Mouse (Mus musculus): ENCODE data around the gene Ulk4. TPM values are rescaled to one million over a fixed set of nuclear protein-coding genes. Genes with fewer than 3 reads are reported as not detected.
"Not testable (repeated sequence)": the region's sequence is repeated elsewhere in the genome, so short reads cannot be mapped to it uniquely, and the experiment has no call there.

Ulk4 gene
- polyA plus RNA-seq, 1 experiment = 5.9 TPM

- not testable (repeated sequence) for DNase-seq (ENCODE audit: extremely low spot score in 1 of 2, low spot score in 1 of 2)
Observed at GRCm38 (mm10) chr9:121199146-121199685, 77.8 kb downstream of the Ulk4 start.

- peak in 1 of 2 experiments; percentile 28 for DNase-seq (ENCODE audit: extremely low spot score in 1 of 2, low spot score in 1 of 2)
Observed at GRCm38 (mm10) chr9:121196473-121196872, 80.5 kb downstream of the Ulk4 start.

- DNase-seq (ENCODE audit: extremely low spot score in 1 of 2, low spot score in 1 of 2) = no peak
Observed at GRCm38 (mm10) chr9:121195106-121195505, 81.9 kb downstream of the Ulk4 start.

GRCm38 (mm10) chr9:121192601-121193370 is 84.2 kb downstream of the Ulk4 start:
- DNase-seq (ENCODE audit: extremely low spot score in 1 of 2, low spot score in 1 of 2) = no peak

- peak; percentile 20 to 27 for DNase-seq (ENCODE audit: extremely low spot score in 1 of 2, low spot score in 1 of 2)
Observed at GRCm38 (mm10) chr9:121187811-121188210, 89.2 kb downstream of the Ulk4 start.

GRCm38 (mm10) chr9:121185796-121186195 is 91.2 kb downstream of the Ulk4 start:
- no peak for DNase-seq (ENCODE audit: extremely low spot score in 1 of 2, low spot score in 1 of 2)

GRCm38 (mm10) chr9:121176350-121176749 is 100.6 kb downstream of the Ulk4 start:
- no peak for DNase-seq (ENCODE audit: extremely low spot score in 1 of 2, low spot score in 1 of 2)

GRCm38 (mm10) chr9:121175201-121175600 is 101.8 kb downstream of the Ulk4 start:
- DNase-seq (ENCODE audit: extremely low spot score in 1 of 2, low spot score in 1 of 2) = no peak

- no peak for DNase-seq (ENCODE audit: extremely low spot score in 1 of 2, low spot score in 1 of 2)
Observed at GRCm38 (mm10) chr9:121172123-121172522, 104.9 kb downstream of the Ulk4 start.

- DNase-seq (ENCODE audit: extremely low spot score in 1 of 2, low spot score in 1 of 2) = no peak
Observed at GRCm38 (mm10) chr9:121171609-121172008, 105.4 kb downstream of the Ulk4 start.

GRCm38 (mm10) chr9:121164607-121165006 is 112.4 kb downstream of the Ulk4 start:
- DNase-seq (ENCODE audit: extremely low spot score in 1 of 2, low spot score in 1 of 2) = no peak

GRCm38 (mm10) chr9:121162789-121163188 is 114.2 kb downstream of the Ulk4 start:
- DNase-seq (ENCODE audit: extremely low spot score in 1 of 2, low spot score in 1 of 2) = peak in 1 of 2 experiments; percentile 51

- no peak for DNase-seq (ENCODE audit: extremely low spot score in 1 of 2, low spot score in 1 of 2)
Observed at GRCm38 (mm10) chr9:121161818-121162565, 115.0 kb downstream of the Ulk4 start.

- peak in 1 of 2 experiments; percentile 21 for DNase-seq (ENCODE audit: extremely low spot score in 1 of 2, low spot score in 1 of 2)
Observed at GRCm38 (mm10) chr9:121156253-121156831, 120.7 kb downstream of the Ulk4 start.

- no peak for DNase-seq (ENCODE audit: extremely low spot score in 1 of 2, low spot score in 1 of 2)
Observed at GRCm38 (mm10) chr9:121153276-121153675, 123.7 kb downstream of the Ulk4 start.

- no peak for DNase-seq (ENCODE audit: extremely low spot score in 1 of 2, low spot score in 1 of 2)
Observed at GRCm38 (mm10) chr9:121148602-121149001, 128.4 kb downstream of the Ulk4 start.

GRCm38 (mm10) chr9:121143208-121143607 is 133.8 kb downstream of the Ulk4 start:
- DNase-seq (ENCODE audit: extremely low spot score in 1 of 2, low spot score in 1 of 2) = no peak

GRCm38 (mm10) chr9:121132549-121132948 is 144.4 kb downstream of the Ulk4 start:
- DNase-seq (ENCODE audit: extremely low spot score in 1 of 2, low spot score in 1 of 2) = peak in 1 of 2 experiments; percentile 9

- no peak for DNase-seq (ENCODE audit: extremely low spot score in 1 of 2, low spot score in 1 of 2)
Observed at GRCm38 (mm10) chr9:121129533-121129932, 147.5 kb downstream of the Ulk4 start.

- no peak for DNase-seq (ENCODE audit: extremely low spot score in 1 of 2, low spot score in 1 of 2)
Observed at GRCm38 (mm10) chr9:121128934-121129333, 148.1 kb downstream of the Ulk4 start.

- no peak for DNase-seq (ENCODE audit: extremely low spot score in 1 of 2, low spot score in 1 of 2)
Observed at GRCm38 (mm10) chr9:121127025-121127424, 150.0 kb downstream of the Ulk4 start.

Data from frontal cortex, adult 2 months (tissue).